13 mouse cellular contexts compared by ENCODE assay signal in the genomic region with DNA sequence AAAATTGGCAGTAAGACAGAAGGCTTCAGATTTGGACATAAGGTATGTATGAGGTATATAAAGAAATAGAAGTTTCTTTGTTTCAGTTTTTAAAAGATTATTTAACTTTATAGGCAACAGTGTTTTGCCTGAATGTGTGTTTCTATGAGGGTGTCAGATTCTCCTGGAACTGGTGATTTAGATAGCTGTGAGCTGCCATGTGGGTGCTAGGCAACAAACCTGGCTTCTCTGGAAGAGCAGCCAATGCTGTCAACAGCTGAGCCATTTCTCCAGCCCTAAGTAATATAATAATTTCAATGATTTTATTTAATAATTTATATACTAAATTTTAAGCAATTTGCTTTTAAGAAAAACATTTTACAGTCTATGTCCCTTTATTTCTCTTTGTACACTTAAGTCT.
"Had no signal": no experiment of that assay in that cellular context is flagged by ENCODE, and none has a peak within 500 bp of the region (broad histone marks: within the 10 kb centered on the region; RNA-seq: fewer than 3 reads in every experiment).

No protein-coding gene starts in this region.

- ATAC-seq: intestine, postnatal 0 days; midbrain, embryonic 13.5 days had no signal

- H3K9me3 ChIP-seq: limb, embryonic 13.5 days; midbrain, embryonic 13.5 days; neural tube, embryonic 12.5 days had no signal

- H3K27ac ChIP-seq: limb, embryonic 13.5 days; liver, embryonic 14.5 days; midbrain, embryonic 13.5 days; neural tube, embryonic 12.5 days had no signal

- H3K4me1 ChIP-seq: limb, embryonic 13.5 days; midbrain, embryonic 13.5 days; neural tube, embryonic 12.5 days had no signal

- DNase-seq: kidney, adult 8-10 months; kidney, postnatal 25 days; left cerebral cortex, postnatal 4 days; lung, adult 18-20 months; retina, postnatal 1 day; right cerebral cortex, postnatal 4 days; spleen, adult 18-20 months; thymus, postnatal 4 days had no signal

- H3K27me3 ChIP-seq: limb, embryonic 13.5 days; midbrain, embryonic 13.5 days; neural tube, embryonic 12.5 days had no signal

- H3K4me3 ChIP-seq: limb, embryonic 13.5 days; midbrain, embryonic 13.5 days; neural tube, embryonic 12.5 days had no signal

- H3K9ac ChIP-seq: limb, embryonic 13.5 days; liver, embryonic 14.5 days; midbrain, embryonic 13.5 days; neural tube, embryonic 12.5 days had no signal

- H3K4me2 ChIP-seq: limb, embryonic 13.5 days; midbrain, embryonic 13.5 days; neural tube, embryonic 12.5 days had no signal
